Mouse (Mus musculus): ENCODE results near the gene Zmat1. TPM values are rescaled to one million over a fixed set of nuclear protein-coding genes. Genes with fewer than 3 reads are reported as not detected.

Zmat1 gene
- 6.1 TPM for polyA plus RNA-seq (2017; shearing (Covaris generic))

DNA sequence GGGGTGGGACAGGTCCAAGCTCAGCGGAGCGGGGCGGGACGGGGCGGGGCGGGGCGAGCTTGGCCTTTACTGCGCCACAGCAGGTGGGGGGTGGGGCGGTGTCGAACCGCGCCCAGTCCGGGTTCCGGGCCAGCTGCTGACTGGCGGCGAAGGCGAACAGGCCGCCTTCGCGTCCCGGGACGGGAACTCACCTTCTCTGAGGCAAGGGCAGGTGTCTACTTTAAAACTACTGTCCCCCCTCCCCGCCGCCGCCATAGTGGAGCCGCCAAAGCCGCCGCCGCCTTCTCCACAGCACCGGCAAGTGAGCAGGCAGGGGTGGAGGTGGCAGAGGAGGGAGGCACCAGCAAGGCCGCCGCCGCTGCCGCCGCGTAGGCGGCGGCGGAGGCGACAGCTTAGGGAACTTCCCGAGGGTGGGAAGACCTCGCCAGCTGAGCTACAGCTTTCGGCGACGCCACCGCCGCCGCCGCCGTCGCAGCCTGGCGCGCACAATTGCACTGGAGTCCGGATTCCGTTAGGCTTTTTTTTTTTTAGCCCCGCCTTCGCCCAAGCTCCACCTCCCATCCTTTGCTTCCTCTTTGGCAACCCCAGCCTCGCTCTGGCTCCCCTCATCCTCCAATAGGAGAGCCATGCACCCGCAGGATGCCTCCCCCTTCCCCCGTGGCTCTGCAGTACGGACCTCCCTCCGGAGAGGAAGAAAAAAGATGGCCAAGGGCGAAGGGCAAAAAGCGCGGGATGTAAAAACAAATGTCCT, at the start of gene Zmat1:
Zmat1 (minus strand) TSS at position 490 of the 751 bp plus-strand sequence.

GRCm38 (mm10) chrX:134964546-134964945, 44.5 kb downstream of the Zmat1 start, which contains the start of gene Nxf2:
Gene Nxf2 (minus strand): TSS chrX:134964754.

Other genes with a start within 250 kb of the Zmat1 start
- 10.7 TPM for gene Armcx2, start 200.0 kb downstream of the Zmat1 start, polyA plus RNA-seq (2017; shearing (Covaris generic))
- gene Nxf2, start 44.5 kb downstream of the Zmat1 start, polyA plus RNA-seq (2017; shearing (Covaris generic)), result not detected
- gene Gm15023, start 168.4 kb upstream of the Zmat1 start, polyA plus RNA-seq (2017; shearing (Covaris generic)), result 0.09 TPM
- not detected for gene Tceal6, start 201.5 kb upstream of the Zmat1 start, polyA plus RNA-seq (2017; shearing (Covaris generic))

Data from naive thymus-derived CD4-positive, alpha-beta T cell, adult 5 months (primary cell).